Mouse (Mus musculus) E14TG2a.4 (cell line): ENCODE data around the gene Adgrl2.

Experiments
- H3K27me3 ChIP-seq: 2 replicates; pipeline ENCODE4 v1.6.1; 2014; ENCODE audit warnings: low read length, control low read depth; ENCODE audit not compliant: insufficient read depth
- H3K36me3 ChIP-seq: 2 replicates; pipeline ENCODE4 v1.6.1; 2014; ENCODE audit warnings: low read length, control low read depth; ENCODE audit not compliant: insufficient read depth
- H3K4me1 ChIP-seq: replicated peaks from 2 replicates; pipeline ENCODE4 v1.6.1; 2014; ENCODE audit warnings: low read depth, low read length, control low read depth
- H3K4me3 ChIP-seq: replicated peaks from 2 replicates; pipeline ENCODE4 v1.5.1; 2014; ENCODE audit warnings: mild to moderate bottlenecking, low read length
- H3K9me3 ChIP-seq: 2 replicates; pipeline ENCODE4 v1.6.1; 2014; ENCODE audit warnings: low read length, control low read depth
- CTCF ChIP-seq: conservative IDR thresholded peaks from 2 replicates; pipeline ENCODE4 v1.5.1; 2014; ENCODE audit warnings: low read length
- NANOG ChIP-seq: IDR thresholded peaks from 2 replicates; pipeline ENCODE4 v1.6.1; 2014; ENCODE audit warnings: borderline replicate concordance, low read length, mixed read lengths
- POU5F1 ChIP-seq: IDR thresholded peaks from 2 replicates; pipeline ENCODE4 v1.6.1; 2014; ENCODE audit warnings: low read length, borderline replicate concordance

Adgrl2 gene

GRCm38 (mm10) chr3:148982370-148982769, 8.0 kb downstream of the Adgrl2 start:
- Histone ChIP-seq H3K4me1 (peaks cover 20% of the 10 kb centered on the region), H3K36me3 (no peaks in the 10 kb centered on the region), H3K9me3 (no peaks in the 10 kb centered on the region), H3K27me3 (peaks cover 14% of the 10 kb centered on the region), H3K4me3 (no peak overlapping the region)
- no peak for TF ChIP-seq CTCF
- no peak for TF ChIP-seq NANOG
- TF ChIP-seq POU5F1 = no peak

- Histone ChIP-seq H3K9me3 (no peaks in the 10 kb centered on the region), H3K27me3 (peaks cover 11% of the 10 kb centered on the region), H3K4me3 (no peak overlapping the region), H3K36me3 (no peaks in the 10 kb centered on the region), H3K4me1 (peaks cover 24% of the 10 kb centered on the region)
- no peak for TF ChIP-seq NANOG
- TF ChIP-seq POU5F1 = no peak
- TF ChIP-seq CTCF = no peak
Observed at GRCm38 (mm10) chr3:148981776-148982175, 8.6 kb downstream of the Adgrl2 start.

GRCm38 (mm10) chr3:148978541-148978940, 11.8 kb downstream of the Adgrl2 start:
- Histone ChIP-seq H3K36me3 (no peaks in the 10 kb centered on the region), H3K27me3 (no peaks in the 10 kb centered on the region), H3K9me3 (no peaks in the 10 kb centered on the region), H3K4me1 (0 out of 2 replicates have a peak, but pooled peaks cover 9% of the 10 kb centered on the region), H3K4me3 (no peak overlapping the region)
- no peak for TF ChIP-seq POU5F1
- no peak for TF ChIP-seq CTCF
- no peak for TF ChIP-seq NANOG

DNA sequence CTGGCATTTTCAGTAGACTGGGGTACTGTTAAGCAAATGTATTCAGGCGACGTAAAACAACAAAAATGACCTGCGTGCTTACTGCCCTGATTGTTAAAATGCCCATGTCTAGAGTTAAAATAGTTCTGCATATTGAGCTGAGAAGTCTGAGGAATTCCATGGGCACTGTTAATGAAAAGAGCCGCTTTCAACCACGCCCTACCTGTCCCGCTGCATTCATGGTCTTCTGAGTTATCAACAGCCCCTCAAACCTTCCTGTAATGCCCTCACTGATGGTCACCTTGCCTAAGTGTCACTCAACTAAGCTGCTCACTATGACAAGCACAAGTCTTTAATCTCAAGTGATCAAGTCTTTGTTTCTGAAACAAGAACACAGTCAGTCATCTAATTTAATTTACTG, 12.5 kb downstream of the Adgrl2 start:
- Histone ChIP-seq H3K4me1 (0 out of 2 replicates have a peak, but pooled peaks cover 9% of the 10 kb centered on the region), H3K27me3 (no peaks in the 10 kb centered on the region), H3K36me3 (no peaks in the 10 kb centered on the region), H3K4me3 (no peak overlapping the region), H3K9me3 (no peaks in the 10 kb centered on the region)
- TF ChIP-seq CTCF = no peak

GRCm38 (mm10) chr3:148977124-148977529, 13.2 kb downstream of the Adgrl2 start:
- Histone ChIP-seq H3K4me3 (no peak overlapping the region), H3K36me3 (no peaks in the 10 kb centered on the region), H3K4me1 (0 out of 2 replicates have a peak, but pooled peaks cover 9% of the 10 kb centered on the region), H3K27me3 (no peaks in the 10 kb centered on the region), H3K9me3 (no peaks in the 10 kb centered on the region)
- no peak for TF ChIP-seq POU5F1
- TF ChIP-seq CTCF = no peak
- no peak for TF ChIP-seq NANOG

- no peak for TF ChIP-seq CTCF
- no peak for TF ChIP-seq NANOG
- Histone ChIP-seq H3K27me3 (no peaks in the 10 kb centered on the region), H3K36me3 (no peaks in the 10 kb centered on the region), H3K4me3 (no peak overlapping the region), H3K9me3 (no peaks in the 10 kb centered on the region), H3K4me1 (peaks cover 15% of the 10 kb centered on the region)
Observed at GRCm38 (mm10) chr3:148971893-148972596, 18.3 kb downstream of the Adgrl2 start.

GRCm38 (mm10) chr3:148964991-148965605, 25.3 kb downstream of the Adgrl2 start:
- no peaks in the 10 kb centered on the region for H3K27me3 ChIP-seq
- H3K9me3 ChIP-seq = no peaks in the 10 kb centered on the region
- TF ChIP-seq NANOG = no peak
- no peak for TF ChIP-seq POU5F1
- no peak for TF ChIP-seq CTCF
- H3K4me3 ChIP-seq = no peak overlapping the region
- H3K36me3 ChIP-seq = no peaks in the 10 kb centered on the region
- H3K4me1 ChIP-seq = peaks cover 22% of the 10 kb centered on the region

- Histone ChIP-seq H3K4me1 (peaks cover 17% of the 10 kb centered on the region), H3K9me3 (no peaks in the 10 kb centered on the region), H3K36me3 (no peaks in the 10 kb centered on the region), H3K4me3 (no peak overlapping the region), H3K27me3 (no peaks in the 10 kb centered on the region)
- no peak for TF ChIP-seq NANOG
Observed at GRCm38 (mm10) chr3:148963381-148964044, 26.8 kb downstream of the Adgrl2 start.

DNA sequence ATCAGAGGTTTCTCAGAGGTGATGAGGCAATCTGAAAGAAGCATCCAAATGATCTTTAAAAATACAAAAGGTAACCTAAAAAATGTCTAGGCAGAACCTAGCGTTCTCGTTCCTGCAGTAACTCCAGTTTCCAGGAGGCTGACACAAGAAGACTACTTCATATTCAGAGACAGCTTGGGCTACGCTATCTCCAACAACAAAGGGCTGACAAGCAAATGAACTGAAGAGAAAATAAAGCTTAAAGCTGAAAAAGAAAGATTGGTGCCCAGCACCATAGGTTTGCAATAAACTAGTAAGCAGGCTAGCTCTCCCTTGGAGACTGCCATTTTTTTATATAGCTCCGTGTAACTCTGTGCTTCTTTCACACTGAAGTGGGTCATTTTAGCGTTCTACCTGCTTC, 28.7 kb downstream of the Adgrl2 start:
- Histone ChIP-seq H3K4me1 (peaks cover 20% of the 10 kb centered on the region), H3K27me3 (no peaks in the 10 kb centered on the region), H3K9me3 (no peaks in the 10 kb centered on the region), H3K36me3 (no peaks in the 10 kb centered on the region), H3K4me3 (no peak overlapping the region)
- no peak for TF ChIP-seq POU5F1
- no peak for TF ChIP-seq NANOG
- TF ChIP-seq CTCF = no peak
